Mouse (Mus musculus): Measurements from ENCODE around the gene Cgas. TPM values are rescaled to one million over a fixed set of nuclear protein-coding genes. Genes with fewer than 3 reads are reported as not detected.
"Not testable (repeated sequence)": the region's sequence is repeated elsewhere in the genome, so short reads cannot be mapped to it uniquely, and the experiment has no call there.

Cgas gene
- polyA plus RNA-seq, 1 experiment from 2014 or later = 0.69 TPM

DNA sequence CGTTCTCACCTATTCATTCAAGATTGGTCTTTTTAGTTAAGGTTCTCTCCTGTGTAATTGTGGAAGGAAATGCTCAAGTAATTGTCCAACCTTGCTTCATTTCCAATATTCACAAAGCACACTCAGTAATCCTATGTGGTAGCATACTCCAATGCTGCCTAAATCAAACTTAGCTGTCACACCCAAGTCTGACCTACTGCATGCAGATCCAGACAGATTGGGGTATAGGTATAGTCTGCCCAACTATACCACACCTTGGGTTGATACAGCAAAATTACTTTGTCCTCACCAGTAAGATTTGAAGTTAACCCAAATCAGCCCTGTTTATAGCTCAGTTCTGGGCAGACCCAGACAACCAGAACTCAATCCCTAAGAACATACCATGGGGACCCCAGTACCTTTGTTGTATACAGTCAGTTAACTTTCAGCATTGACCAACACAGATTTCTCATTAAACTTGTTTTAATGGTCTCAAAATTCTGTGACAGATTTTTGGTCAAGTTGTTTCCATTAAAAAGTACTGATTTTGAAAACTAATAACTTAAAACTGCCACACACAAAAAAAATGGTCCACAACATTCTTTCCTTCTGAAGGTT is 35.1 kb upstream of the Cgas start:
- 59% methylated on average over 1 of the region's 1 CpGs for WGBS
- not testable (repeated sequence) for H3K4me3 ChIP-seq (replicated peaks)

DNA sequence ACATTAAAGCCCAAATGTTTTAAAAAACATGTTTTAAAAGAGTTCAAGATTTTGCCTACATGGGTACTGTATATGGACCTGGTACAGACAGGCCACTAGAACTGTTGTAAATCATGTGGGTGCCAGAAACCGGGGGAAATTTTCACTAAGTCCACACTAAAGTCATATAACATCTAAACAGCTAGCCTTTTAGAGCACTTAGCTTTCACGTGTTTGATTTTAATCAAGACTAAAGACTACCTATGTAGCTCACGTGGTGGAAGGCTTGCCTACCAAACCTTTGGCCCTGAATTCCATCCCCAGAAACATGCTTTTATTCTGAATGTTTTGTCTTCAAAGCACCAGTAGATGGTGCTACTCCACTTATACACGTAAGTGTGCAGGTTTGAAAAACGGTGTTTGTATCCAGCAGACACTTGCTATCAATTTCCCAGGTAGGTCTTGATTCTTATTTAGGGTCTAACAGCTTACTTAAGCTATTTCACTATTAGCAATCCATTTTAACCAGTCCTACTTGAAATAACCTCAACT is 34.0 kb upstream of the Cgas start:
- no peaks in the 10 kb centered on the region for H3K27me3 ChIP-seq
- ATAC-seq (ENCODE audit: low FRiP score) = no peak
- H3K4me3 ChIP-seq (replicated peaks) = no peak overlapping the region
- H3K4me2 ChIP-seq = peak overlapping the region; percentile 10; the same call in 1 of the 2 replicates
- no peak overlapping the region for H3K9ac ChIP-seq
- H3K9me3 ChIP-seq = no peaks in the 10 kb centered on the region
- peak overlapping the region; percentile 54; the same call in 1 of the 2 replicates for H3K27ac ChIP-seq
- peaks cover 64% of the 10 kb centered on the region for H3K36me3 ChIP-seq (replicated peaks)
- peaks cover 11% of the 10 kb centered on the region for H3K4me1 ChIP-seq
- WGBS = 4% methylated on average over 5 of the region's 5 CpGs

More for the DNA sequence above, 35.1 kb upstream of the Cgas start:
- Histone ChIP-seq H3K36me3 (replicated peaks) (peaks cover 54% of the 10 kb centered on the region), H3K4me1 (peaks cover 17% of the 10 kb centered on the region)
- H3K9me3 ChIP-seq; ATAC-seq (ENCODE audit: low FRiP score); H3K4me2 ChIP-seq; H3K27ac ChIP-seq; H3K9ac ChIP-seq; H3K27me3 ChIP-seq: not testable (repeated sequence)

DNA sequence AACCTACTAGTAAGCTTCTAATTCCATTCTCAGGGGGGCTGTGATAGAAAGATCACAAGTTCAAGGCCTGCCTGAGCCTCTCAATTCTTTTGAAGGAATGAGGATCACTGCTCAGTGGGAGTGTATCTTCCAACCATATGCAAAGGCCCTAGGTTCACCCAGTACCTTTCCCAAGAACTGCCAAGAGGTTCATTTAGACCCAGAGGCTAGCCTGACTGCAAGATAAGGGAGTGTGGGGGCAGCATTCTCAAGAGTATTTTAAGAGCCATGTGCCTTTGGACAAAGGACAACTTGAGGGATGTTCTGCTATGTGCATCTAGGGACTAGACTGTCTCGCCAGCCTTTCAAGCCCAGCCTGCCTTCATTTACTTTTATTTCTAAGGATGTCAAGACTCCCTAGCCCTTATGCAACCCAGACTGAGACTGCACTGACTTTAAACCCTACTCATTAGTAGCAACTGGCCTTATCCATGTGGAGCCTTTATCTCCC is 33.5 kb upstream of the Cgas start:
- H3K4me2 ChIP-seq = no peak overlapping the region
- no peak for ATAC-seq (ENCODE audit: low FRiP score)
- H3K36me3 ChIP-seq (replicated peaks) = peaks cover 68% of the 10 kb centered on the region
- 7% methylated on average over 1 of the region's 1 CpGs for WGBS
- peak overlapping the region; percentile 54; the same call in 1 of the 2 replicates for H3K27ac ChIP-seq
- peaks cover 11% of the 10 kb centered on the region for H3K4me1 ChIP-seq
- no peaks in the 10 kb centered on the region for H3K9me3 ChIP-seq
- no peak overlapping the region for H3K9ac ChIP-seq
- no peaks in the 10 kb centered on the region for H3K27me3 ChIP-seq
- H3K4me3 ChIP-seq (replicated peaks) = no peak overlapping the region

DNA sequence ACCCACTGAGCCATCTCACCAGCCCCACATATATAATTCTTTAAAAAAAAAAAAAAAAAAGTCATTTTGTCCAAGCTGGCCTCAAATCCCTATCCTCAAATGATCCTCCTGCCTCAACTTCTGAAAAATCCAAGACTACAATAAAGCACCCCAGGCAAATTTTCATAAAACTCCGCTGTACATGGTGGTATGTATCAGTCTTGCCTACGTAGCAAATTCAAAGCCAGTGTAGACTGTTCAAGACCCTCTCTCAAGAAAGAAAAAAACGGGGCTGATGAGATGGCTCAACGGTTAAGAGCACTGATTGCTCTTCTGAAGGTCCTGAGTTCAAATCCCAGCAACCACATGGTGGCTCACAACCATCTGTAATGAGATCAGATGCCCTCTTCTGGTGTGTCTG is 32.8 kb upstream of the Cgas start:
- Histone ChIP-seq H3K4me3 (replicated peaks) (no peak overlapping the region), H3K4me1 (peaks cover 11% of the 10 kb centered on the region), H3K27me3 (no peaks in the 10 kb centered on the region), H3K9me3 (no peaks in the 10 kb centered on the region), H3K4me2 (no peak overlapping the region), H3K9ac (no peak overlapping the region), H3K36me3 (replicated peaks) (peaks cover 71% of the 10 kb centered on the region), H3K27ac (no peak overlapping the region)
- ATAC-seq (ENCODE audit: low FRiP score) = no peak
- 89% methylated on average over 4 of the region's 4 CpGs for WGBS

DNA sequence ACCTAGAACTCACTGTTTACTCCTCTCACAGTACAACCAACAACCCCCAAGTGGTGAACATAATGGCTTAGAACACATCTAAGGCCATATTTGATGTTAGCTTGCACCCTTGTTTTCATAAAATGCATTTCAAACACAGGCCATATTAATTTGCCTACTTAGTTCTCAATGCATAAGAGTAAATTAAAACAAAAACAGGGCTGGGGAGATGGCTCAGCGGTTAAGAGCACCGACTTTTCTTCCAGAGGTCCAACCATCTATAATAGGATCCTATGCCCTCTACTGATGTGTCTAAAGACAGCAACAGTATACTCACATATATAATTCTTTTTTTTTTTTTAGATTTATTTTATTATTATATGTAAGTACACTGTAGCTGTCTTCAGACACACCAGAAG is 32.3 kb upstream of the Cgas start:
- H3K27ac ChIP-seq = no peak overlapping the region
- H3K9ac ChIP-seq = no peak overlapping the region
- no peak overlapping the region for H3K4me3 ChIP-seq (replicated peaks)
- WGBS = 95% methylated on average over 2 of the region's 2 CpGs
- no peaks in the 10 kb centered on the region for H3K27me3 ChIP-seq
- H3K36me3 ChIP-seq (replicated peaks) = peaks cover 75% of the 10 kb centered on the region
- ATAC-seq (ENCODE audit: low FRiP score) = no peak
- H3K4me1 ChIP-seq = peaks cover 11% of the 10 kb centered on the region
- H3K4me2 ChIP-seq = no peak overlapping the region
- no peaks in the 10 kb centered on the region for H3K9me3 ChIP-seq

DNA sequence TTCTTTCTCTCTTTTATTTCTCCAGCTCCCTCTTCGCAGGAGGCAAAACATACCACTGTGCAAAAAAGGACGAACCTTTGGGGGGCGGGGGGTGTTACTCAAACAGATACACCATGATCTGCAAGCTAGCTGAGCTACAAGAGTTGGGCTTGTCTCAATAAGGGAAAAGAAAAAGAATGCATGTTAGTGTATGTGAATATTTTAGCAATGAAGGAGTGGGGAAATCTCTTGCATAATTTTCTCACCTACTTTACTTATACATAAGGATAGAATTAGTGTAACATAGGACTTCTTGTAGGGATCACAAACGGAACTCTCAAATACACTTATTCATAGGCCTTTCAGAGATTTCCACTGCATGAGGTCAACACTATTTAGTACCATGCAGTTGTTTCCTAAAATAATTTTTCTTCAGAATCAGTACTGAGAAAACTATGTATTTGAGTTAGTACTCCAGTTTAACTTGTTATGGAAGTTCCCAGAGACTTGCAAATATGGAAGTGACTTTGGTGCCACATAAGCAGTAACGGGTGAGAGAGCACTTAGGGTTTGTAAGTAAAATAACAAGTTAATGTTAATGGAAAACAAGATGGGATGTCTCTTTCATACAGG is 31.8 kb upstream of the Cgas start:
- WGBS = 90% methylated on average over 5 of the region's 5 CpGs
- Histone ChIP-seq H3K27ac (no peak overlapping the region), H3K27me3 (no peaks in the 10 kb centered on the region), H3K4me2 (no peak overlapping the region), H3K9ac (no peak overlapping the region), H3K4me1 (peaks cover 11% of the 10 kb centered on the region), H3K36me3 (replicated peaks) (peaks cover 73% of the 10 kb centered on the region), H3K4me3 (replicated peaks) (no peak overlapping the region), H3K9me3 (no peaks in the 10 kb centered on the region)
- ATAC-seq (ENCODE audit: low FRiP score) = no peak

DNA sequence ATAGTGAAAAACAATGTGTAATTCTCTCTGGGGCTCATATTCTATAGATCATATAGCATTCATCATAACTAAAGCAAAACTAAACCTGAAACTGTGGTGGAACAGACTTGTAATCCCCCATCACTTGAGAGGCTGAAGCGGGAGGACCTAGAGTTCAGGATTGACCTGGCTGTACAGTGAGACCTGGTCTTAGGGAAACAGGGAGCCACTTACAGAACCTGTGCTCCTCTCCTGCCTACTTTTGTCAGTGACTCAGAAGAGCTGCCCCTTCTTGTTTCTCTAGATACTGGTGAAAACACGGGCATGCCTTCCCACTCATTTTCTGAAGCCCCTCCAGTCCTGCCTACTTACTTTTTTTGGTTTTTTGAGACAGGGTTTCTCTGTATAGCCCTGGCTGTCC is 31.2 kb upstream of the Cgas start:
- peaks cover 7% of the 10 kb centered on the region for H3K4me1 ChIP-seq
- ATAC-seq (ENCODE audit: low FRiP score) = no peak
- H3K4me2 ChIP-seq = no peak overlapping the region
- H3K4me3 ChIP-seq (replicated peaks) = no peak overlapping the region
- no peak overlapping the region for H3K9ac ChIP-seq
- peaks cover 70% of the 10 kb centered on the region for H3K36me3 ChIP-seq (replicated peaks)
- no peaks in the 10 kb centered on the region for H3K9me3 ChIP-seq
- WGBS = 77% methylated on average over 2 of the region's 2 CpGs
- no peak overlapping the region for H3K27ac ChIP-seq
- H3K27me3 ChIP-seq = no peaks in the 10 kb centered on the region

DNA sequence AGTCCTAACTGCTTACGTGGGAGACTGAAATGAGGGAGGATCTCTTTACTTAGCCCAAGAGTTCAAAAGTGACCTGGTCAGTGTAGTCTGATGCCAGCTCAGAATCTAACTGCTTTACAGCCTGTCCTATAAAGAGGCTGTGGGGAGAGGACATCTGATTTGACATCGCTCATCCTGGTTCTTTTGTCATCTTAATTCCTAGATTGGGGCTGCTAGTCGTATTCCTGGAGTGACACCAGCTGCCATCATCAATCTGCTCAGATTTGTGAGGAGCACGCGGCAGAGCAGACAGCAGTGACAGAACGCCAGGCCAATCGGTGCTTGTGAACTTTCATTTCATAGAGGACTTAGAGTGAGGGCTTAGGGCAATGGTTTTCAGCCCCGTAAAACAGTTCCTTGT is 30.6 kb upstream of the Cgas start:
- H3K27ac ChIP-seq = no peak overlapping the region
- H3K36me3 ChIP-seq (replicated peaks) = peaks cover 66% of the 10 kb centered on the region
- H3K9ac ChIP-seq = no peak overlapping the region
- H3K4me1 ChIP-seq = no peaks in the 10 kb centered on the region
- no peaks in the 10 kb centered on the region for H3K27me3 ChIP-seq
- no peaks in the 10 kb centered on the region for H3K9me3 ChIP-seq
- no peak overlapping the region for H3K4me2 ChIP-seq
- ATAC-seq (ENCODE audit: low FRiP score) = no peak
- WGBS = 83% methylated on average over 8 of the region's 8 CpGs
- no peak overlapping the region for H3K4me3 ChIP-seq (replicated peaks)

DNA sequence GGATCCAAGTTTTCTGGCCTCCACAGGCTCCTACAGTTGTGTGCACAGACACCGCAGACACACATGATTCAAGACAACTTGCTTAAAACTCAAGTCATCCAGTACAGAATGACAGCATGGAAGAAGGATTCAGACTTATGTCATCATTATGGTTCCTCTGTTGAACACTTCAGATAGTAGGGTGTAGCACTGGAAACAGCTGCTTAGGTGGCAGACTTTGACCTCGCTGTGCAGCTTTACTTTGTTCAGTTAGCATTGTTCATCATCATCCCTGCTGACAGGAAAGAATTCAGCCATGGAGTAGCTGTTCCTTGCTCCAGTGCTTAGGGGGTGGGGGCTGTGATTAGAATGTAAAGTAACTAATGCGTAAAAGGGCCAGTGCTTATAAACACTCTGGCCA is 22.7 kb upstream of the Cgas start:
- WGBS = 93% methylated on average over 3 of the region's 3 CpGs
- ATAC-seq (ENCODE audit: low FRiP score) = no peak
- no peaks in the 10 kb centered on the region for H3K9me3 ChIP-seq
- H3K4me1 ChIP-seq = no peaks in the 10 kb centered on the region
- H3K9ac ChIP-seq = no peak overlapping the region
- H3K27me3 ChIP-seq = no peaks in the 10 kb centered on the region
- no peak overlapping the region for H3K4me3 ChIP-seq (replicated peaks)
- H3K4me2 ChIP-seq = no peak overlapping the region
- peaks cover 73% of the 10 kb centered on the region for H3K36me3 ChIP-seq (replicated peaks)
- H3K27ac ChIP-seq = no peak overlapping the region

DNA sequence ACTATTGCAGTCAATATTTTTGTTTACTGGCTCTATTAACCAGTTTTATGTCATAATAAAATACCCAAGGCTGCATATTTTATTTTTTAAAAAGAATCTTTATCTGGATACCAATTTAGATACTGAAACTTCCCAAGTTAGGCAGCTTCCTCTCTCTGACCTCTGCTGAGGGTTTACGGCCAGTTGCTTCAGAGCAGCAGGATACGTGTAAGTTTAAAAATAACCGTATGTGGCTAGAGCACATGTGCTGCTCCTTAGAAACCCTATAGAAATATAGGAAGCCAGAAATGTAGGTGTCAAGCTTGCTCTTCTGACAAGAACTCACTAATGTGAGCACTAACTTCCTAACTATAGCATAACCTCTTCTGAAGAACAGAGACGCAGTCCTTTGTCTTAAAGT is 20.3 kb upstream of the Cgas start:
- H3K27ac ChIP-seq = no peak overlapping the region
- WGBS = 95% methylated on average over 4 of the region's 4 CpGs
- no peaks in the 10 kb centered on the region for H3K4me1 ChIP-seq
- no peak overlapping the region for H3K4me2 ChIP-seq
- peaks cover 82% of the 10 kb centered on the region for H3K36me3 ChIP-seq (replicated peaks)
- ATAC-seq (ENCODE audit: low FRiP score) = no peak
- no peaks in the 10 kb centered on the region for H3K27me3 ChIP-seq
- no peak overlapping the region for H3K9ac ChIP-seq
- H3K4me3 ChIP-seq (replicated peaks) = no peak overlapping the region
- no peaks in the 10 kb centered on the region for H3K9me3 ChIP-seq

DNA sequence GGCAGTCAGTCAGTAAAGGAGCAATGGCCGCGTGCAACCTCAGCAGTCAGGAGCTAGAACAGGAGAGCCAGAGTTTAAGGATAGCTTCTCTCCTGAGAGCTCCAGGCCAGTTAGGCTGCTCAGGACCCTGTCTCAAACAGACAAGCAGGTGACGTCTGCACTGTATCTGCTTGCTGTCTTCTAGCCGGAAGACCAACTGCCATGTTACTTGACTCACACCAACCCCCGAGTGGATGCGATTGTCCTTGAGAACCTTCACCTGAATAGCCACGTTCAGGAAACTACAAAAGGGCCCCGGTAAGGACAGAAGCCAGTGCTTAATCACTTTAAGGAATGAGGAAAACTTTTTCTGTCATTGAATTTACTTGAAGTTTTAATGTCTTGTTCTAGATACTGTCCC is 14.0 kb upstream of the Cgas start:
- no peak for ATAC-seq (ENCODE audit: low FRiP score)
- H3K9me3 ChIP-seq = no peaks in the 10 kb centered on the region
- H3K27ac ChIP-seq = no peak overlapping the region
- H3K27me3 ChIP-seq = no peaks in the 10 kb centered on the region
- H3K4me2 ChIP-seq = no peak overlapping the region
- H3K4me1 ChIP-seq = no peaks in the 10 kb centered on the region
- H3K4me3 ChIP-seq (replicated peaks) = no peak overlapping the region
- H3K9ac ChIP-seq = no peak overlapping the region
- 91% methylated on average over 8 of the region's 8 CpGs for WGBS
- H3K36me3 ChIP-seq (replicated peaks) = peaks cover 55% of the 10 kb centered on the region

DNA sequence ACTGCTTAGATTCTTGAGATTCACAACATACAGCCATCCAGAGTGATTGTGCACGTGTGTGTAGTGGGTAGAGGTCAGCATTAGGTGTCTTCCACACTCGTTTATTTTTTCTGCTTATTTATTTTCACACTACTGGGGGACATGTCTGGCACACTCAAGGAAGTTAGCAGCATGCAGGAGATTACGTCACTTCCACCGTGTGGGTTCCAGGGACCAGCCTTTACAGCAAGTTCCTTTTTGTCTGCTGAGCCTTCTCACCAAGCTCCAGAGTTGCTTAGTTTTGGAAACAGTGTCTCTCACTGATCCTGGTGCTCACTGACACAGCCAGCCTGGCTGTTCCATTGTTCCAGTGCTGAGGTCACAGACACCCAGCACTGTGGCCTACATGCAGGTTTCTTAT is 8.3 kb upstream of the Cgas start:
- Histone ChIP-seq H3K9ac (no peak overlapping the region), H3K4me3 (replicated peaks) (no peak overlapping the region), H3K27me3 (peaks cover 4% of the 10 kb centered on the region), H3K36me3 (replicated peaks) (peaks cover 17% of the 10 kb centered on the region), H3K4me2 (no peak overlapping the region), H3K27ac (no peak overlapping the region), H3K4me1 (peaks cover 15% of the 10 kb centered on the region), H3K9me3 (no peaks in the 10 kb centered on the region)
- no peak for ATAC-seq (ENCODE audit: low FRiP score)
- 87% methylated on average over 4 of the region's 4 CpGs for WGBS

DNA sequence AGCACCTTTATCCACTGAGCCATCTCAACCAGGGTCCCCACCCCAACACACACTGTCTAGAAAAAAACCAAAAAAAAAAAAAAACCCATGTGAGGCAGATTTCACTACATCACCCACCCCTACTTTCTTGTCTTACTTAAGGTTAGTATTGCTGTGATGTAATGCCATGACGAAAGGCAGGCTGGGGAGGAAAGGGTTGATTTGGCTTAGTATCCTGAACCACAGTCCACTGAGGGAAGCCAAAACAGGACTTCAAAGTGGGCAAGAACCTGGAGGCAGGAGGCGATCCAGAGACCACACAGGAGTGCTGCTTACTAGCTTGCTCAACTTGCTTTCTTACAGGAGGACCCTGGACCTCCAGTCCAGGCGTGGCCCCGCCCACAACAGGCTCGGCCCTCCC is 7.4 kb upstream of the Cgas start:
- no peak for ATAC-seq (ENCODE audit: low FRiP score)
- Histone ChIP-seq H3K4me2 (no peak overlapping the region), H3K36me3 (replicated peaks) (peaks cover 17% of the 10 kb centered on the region), H3K27me3 (peaks cover 12% of the 10 kb centered on the region), H3K9me3 (no peaks in the 10 kb centered on the region), H3K9ac (no peak overlapping the region), H3K4me1 (peaks cover 15% of the 10 kb centered on the region), H3K4me3 (replicated peaks) (no peak overlapping the region), H3K27ac (no peak overlapping the region)
- 75% methylated on average over 5 of the region's 5 CpGs for WGBS

Measured in forebrain, embryonic 12.5 days (tissue).